Mouse (Mus musculus) cortical plate, adult 2 months (tissue): Measurements from ENCODE around the gene Slc2a13.

ENCODE experiments used
- CTCF ChIP-seq: fragments of 200-500 bp; IDR thresholded peaks from 2 replicates; pipeline ENCODE4 v1.5.1; 2011; ENCODE audit warnings: mild to moderate bottlenecking, control low read depth, low read length; ENCODE audit not compliant: insufficient read depth; ENCODE audit errors: extremely low read depth
- POLR2A ChIP-seq: fragments of 200-500 bp; IDR thresholded peaks from 2 replicates; pipeline ENCODE4 v1.6.1; 2011; ENCODE audit warnings: mild to moderate bottlenecking, low read length, control low read depth; ENCODE audit not compliant: insufficient read depth; ENCODE audit errors: extremely low read depth

- no peak for TF ChIP-seq CTCF
- no peak for TF ChIP-seq POLR2A
These were observed 111.1 kb downstream of the Slc2a13 start for GRCm38 (mm10) chr15:91461940-91462339.
